Mouse (Mus musculus) myocyte (in vitro differentiated cells): ENCODE measurements around the gene Soat1.

Experiments used
- CEBPB ChIP-seq: IDR thresholded peaks from 2 replicates; pipeline ENCODE4 v1.6.1; 2011; ENCODE audit warnings: mild to moderate bottlenecking, moderate library complexity; ENCODE audit not compliant: poor library complexity, insufficient read depth, severe bottlenecking
- E2F4 ChIP-seq: IDR thresholded peaks from one replicate; pipeline ENCODE4 v1.6.1; 2011; ENCODE audit warnings: mild to moderate bottlenecking, control low read depth, moderate library complexity; ENCODE audit not compliant: insufficient read depth
- MYOD1 ChIP-seq, 3 experiments: IDR thresholded peaks; one replicate each; pipeline ENCODE4 v1.6.1; 2011; ENCODE audit warnings: control low read depth in 2 of 3, low read depth in 2 of 3, mild to moderate bottlenecking in 2 of 3, moderate library complexity in 1 of 3; ENCODE audit not compliant: insufficient read length in 2 of 3, control insufficient read depth in 1 of 3
- MYOG ChIP-seq, 3 experiments: IDR thresholded peaks; one replicate each; pipeline ENCODE4 v1.6.1; 2011; ENCODE audit warnings: control low read depth in 2 of 3, low read depth in 2 of 3, mild to moderate bottlenecking in 2 of 3; ENCODE audit not compliant: insufficient read length in 2 of 3, control insufficient read depth in 1 of 3, insufficient read depth in 1 of 3
- POLR2A ChIP-seq: IDR thresholded peaks from one replicate; pipeline ENCODE4 v1.6.1; 2011; ENCODE audit warnings: low read depth, mild to moderate bottlenecking, control low read depth, moderate library complexity; ENCODE audit not compliant: insufficient read length
- POLR2AphosphoS2 ChIP-seq: IDR thresholded peaks from one replicate; pipeline ENCODE4 v1.6.1; 2011; ENCODE audit warnings: low read depth, control low read depth; ENCODE audit not compliant: insufficient read length
- TCF12 ChIP-seq: IDR thresholded peaks from one replicate; pipeline ENCODE4 v1.6.1; 2011; ENCODE audit warnings: mild to moderate bottlenecking, control low read depth; ENCODE audit not compliant: poor library complexity, insufficient read depth, severe bottlenecking
- USF1 ChIP-seq: IDR thresholded peaks from one replicate; pipeline ENCODE4 v1.6.1; 2011; ENCODE audit warnings: low read depth, mild to moderate bottlenecking, control low read depth, moderate library complexity

- TF ChIP-seq POLR2A (no peak), CEBPB (no peak), MYOG (IDR thresholded peaks at IDR 0.05; ENCODE audit: control insufficient read depth in 1 of 3, insufficient read depth in 1 of 3, insufficient read length in 2 of 3, low read depth in 2 of 3) (no peak), TCF12 (no peak), USF1 (no peak), MYOD1 (IDR thresholded peaks at IDR 0.05; ENCODE audit: control insufficient read depth in 1 of 3, insufficient read length in 2 of 3, low read depth in 2 of 3) (no peak), E2F4 (no peak), POLR2AphosphoS2 (no peak)
These were observed 29.1 kb downstream of the Soat1 start for GRCm38 (mm10) chr1:156445049-156445448.
